Mouse (Mus musculus) limb, embryonic 12.5 days (tissue): Measurements from ENCODE around the gene Mfrp. TPM values are rescaled to one million over a fixed set of nuclear protein-coding genes. Genes with fewer than 3 reads are reported as not detected.

Experiments used
- ATAC-seq: fragments of 200-750 bp; cut with Nextera tagmentation; 2 replicates; pipeline ENCODE4 v1.8.0; 2017; ENCODE audit warnings: low read depth, moderate TSS enrichment; ENCODE audit not compliant: insufficient number of reproducible peaks, insufficient read depth, low FRiP score, low TSS enrichment
- H3K27ac ChIP-seq: fragments of 300-500 bp; sonication (generic); 2 replicates; pipeline ENCODE4 v1.5.1; 2016; ENCODE audit warnings: mild to moderate bottlenecking, moderate library complexity
- H3K27me3 ChIP-seq: fragments of 300-500 bp; sonication (generic); 2 replicates; pipeline ENCODE4 v1.6.1; 2016; ENCODE audit warnings: mild to moderate bottlenecking, moderate library complexity
- H3K36me3 ChIP-seq: fragments of 300-500 bp; sonication (generic); 2 replicates; pipeline ENCODE4 v1.6.1; 2016; ENCODE audit warnings: mild to moderate bottlenecking, moderate library complexity
- H3K4me1 ChIP-seq: fragments of 300-500 bp; sonication (generic); replicated peaks from 2 replicates; pipeline ENCODE4 v1.6.1; 2016
- H3K4me2 ChIP-seq: fragments of 300-500 bp; sonication (generic); 2 replicates; pipeline ENCODE4 v1.6.1; 2016; ENCODE audit warnings: mild to moderate bottlenecking, moderate library complexity
- H3K4me3 ChIP-seq: fragments of 300-500 bp; sonication (generic); replicated peaks from 2 replicates; pipeline ENCODE4 v1.5.1; 2016; ENCODE audit warnings: mild to moderate bottlenecking
- H3K9ac ChIP-seq: fragments of 300-500 bp; sonication (generic); replicated peaks from 2 replicates; pipeline ENCODE4 v1.6.1; 2016; ENCODE audit warnings: mild to moderate bottlenecking, moderate library complexity
- H3K9me3 ChIP-seq: fragments of 300-500 bp; sonication (generic); 2 replicates; pipeline ENCODE4 v1.6.1; 2016; ENCODE audit warnings: mild to moderate bottlenecking, moderate library complexity
- WGBS: fragments of 180-500 bp; shearing (Covaris S2); methylation state at CpG from one replicate; pipeline ENCODE4 v1.1.7; 2016; 5-methylcytosine and 5-hydroxymethylcytosine counted together
- polyA plus RNA-seq: library from polyadenylated mRNA; unstranded; fragments of >200 nt; fragmentation: Nextera tagmentation; extraction: Ambion mirVana; gene quantifications from 2 replicates; pipeline ENCODE4 v1.2.1, GENCODE M21; 2016

The Mfrp gene
- polyA plus RNA-seq, 1 experiment from 2014 or later, result 0.29 TPM

DNA sequence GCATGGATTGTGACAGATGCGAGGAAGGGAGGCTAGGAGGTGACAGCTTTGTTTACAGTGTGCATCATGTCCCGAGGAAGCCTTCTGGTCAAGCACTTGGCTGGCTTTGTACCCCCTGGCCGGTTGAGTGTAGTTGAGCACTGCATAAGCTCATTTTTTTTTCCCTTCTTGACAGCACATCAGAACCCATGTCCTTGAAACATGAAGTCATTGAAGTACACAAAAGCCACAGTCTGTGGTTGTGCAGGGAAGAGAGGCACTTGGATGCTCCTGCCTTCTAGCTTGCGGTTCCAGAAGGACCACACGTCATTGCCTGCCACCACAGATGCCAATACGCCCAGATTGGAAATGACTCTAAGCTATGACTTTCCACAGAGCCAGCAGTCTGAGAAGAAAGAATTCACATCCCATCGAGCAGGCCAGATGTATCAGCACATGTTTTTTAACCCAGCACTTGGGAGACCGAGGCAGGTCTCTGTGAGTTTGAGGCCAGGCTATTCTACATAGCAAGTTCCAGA, 18.5 kb downstream of the Mfrp start:
- WGBS, result 78% methylated on average over 8 of the region's 8 CpGs
- Histone ChIP-seq H3K4me2 (no peak overlapping the region), H3K4me3 (no peak overlapping the region), H3K9ac (no peak overlapping the region), H3K36me3 (no peaks in the 10 kb centered on the region), H3K4me1 (no peaks in the 10 kb centered on the region), H3K27ac (no peak overlapping the region), H3K27me3 (no peaks in the 10 kb centered on the region), H3K9me3 (no peaks in the 10 kb centered on the region)
- ATAC-seq, result no peak

DNA sequence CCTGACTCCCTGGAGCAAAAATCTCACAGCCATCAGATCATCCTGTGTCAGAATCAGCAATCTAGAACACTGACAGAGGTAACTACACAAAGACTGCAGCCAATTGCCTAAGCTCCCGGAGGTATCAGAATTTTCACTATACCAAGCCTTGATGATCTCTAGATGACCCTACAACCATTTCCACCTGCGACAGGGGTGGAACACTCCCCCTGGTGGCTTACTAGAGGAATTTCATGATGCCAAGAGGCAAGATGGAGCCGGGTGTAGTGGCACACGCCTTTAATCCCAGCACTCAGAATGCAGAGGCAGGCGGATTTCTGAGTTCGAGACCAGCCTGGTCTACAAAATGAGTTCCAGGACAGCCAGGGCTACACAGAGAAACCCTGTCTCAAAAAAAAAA, 22.8 kb downstream of the Mfrp start:
- Histone ChIP-seq H3K36me3 (no peaks in the 10 kb centered on the region), H3K27me3 (0 out of 2 replicates have a peak, but pooled peaks cover 6% of the 10 kb centered on the region), H3K9ac (no peak overlapping the region), H3K27ac (no peak overlapping the region), H3K4me3 (no peak overlapping the region), H3K9me3 (no peaks in the 10 kb centered on the region), H3K4me2 (no peak overlapping the region), H3K4me1 (peaks cover 9% of the 10 kb centered on the region)
- no peak for ATAC-seq
- WGBS, result 73% methylated on average over 6 of the region's 6 CpGs

DNA sequence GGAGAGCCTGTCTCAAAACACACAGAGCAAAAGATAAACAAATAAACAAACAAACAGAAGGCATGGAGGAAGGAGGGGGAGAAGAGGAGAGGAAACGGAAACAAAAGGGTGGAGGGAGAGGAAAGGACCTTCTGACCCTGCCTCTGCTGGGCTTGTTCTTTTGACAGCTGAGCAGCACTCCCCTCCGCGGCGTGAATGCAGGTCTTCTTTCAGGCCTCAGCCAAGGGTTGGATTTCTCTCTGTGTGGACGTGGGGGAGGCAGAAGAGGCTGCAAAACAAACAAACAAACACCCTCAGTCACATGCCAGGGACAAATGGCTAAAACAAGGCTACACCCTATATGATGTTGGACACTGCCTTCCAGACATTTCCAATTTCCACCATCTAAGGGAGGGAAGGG, 23.5 kb downstream of the Mfrp start:
- Histone ChIP-seq H3K27me3 (peaks cover 12% of the 10 kb centered on the region; the same call in 1 of the 2 replicates), H3K9ac (no peak overlapping the region), H3K27ac (no peak overlapping the region), H3K9me3 (no peaks in the 10 kb centered on the region), H3K4me3 (no peak overlapping the region), H3K4me1 (peaks cover 16% of the 10 kb centered on the region), H3K4me2 (no peak overlapping the region), H3K36me3 (no peaks in the 10 kb centered on the region)
- WGBS, result 63% methylated on average over 5 of the region's 5 CpGs
- no peak for ATAC-seq

DNA sequence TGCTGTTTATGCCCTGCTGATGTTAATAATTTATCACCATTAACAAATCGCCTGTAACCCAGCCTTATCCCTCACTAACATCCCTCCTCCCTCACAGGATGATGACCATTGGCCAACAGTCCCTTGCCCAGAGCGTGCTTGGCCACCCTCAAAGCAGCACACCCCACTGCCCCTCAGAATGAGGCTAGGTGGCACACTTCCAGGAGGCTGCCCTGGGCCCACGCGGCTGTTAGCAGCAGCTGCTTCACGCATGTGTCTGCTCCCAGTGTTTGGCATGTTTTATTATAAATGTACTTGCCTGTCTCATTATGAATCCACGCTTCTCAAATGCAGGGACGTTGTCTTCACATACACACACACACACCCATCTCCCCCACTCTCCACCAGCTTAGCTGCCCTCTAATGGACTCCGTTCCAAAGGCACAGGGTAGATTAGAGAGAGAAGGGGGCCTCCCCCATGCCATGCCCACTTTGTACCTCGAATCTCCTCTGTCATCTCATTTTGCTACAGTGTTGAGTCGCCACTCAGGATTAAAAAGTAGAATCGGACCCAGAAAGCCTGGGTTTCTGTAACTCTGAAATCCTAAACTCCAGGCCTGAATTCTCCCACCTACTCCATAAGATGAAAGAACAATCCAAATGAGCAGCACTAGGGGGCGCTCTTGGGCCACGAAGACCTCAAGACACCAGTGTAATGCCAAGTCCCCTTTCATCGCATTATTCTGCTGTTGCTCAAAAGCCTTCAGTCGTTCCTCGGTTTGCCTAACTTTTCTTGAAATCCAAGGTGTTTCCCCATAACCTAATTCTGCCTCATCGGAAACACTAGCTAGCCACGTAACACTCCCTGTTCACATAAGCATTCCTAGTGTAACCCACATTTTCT, 24.3 kb downstream of the Mfrp start:
- no peak for ATAC-seq
- Histone ChIP-seq H3K27me3 (peaks cover 16% of the 10 kb centered on the region), H3K4me2 (peak overlapping the region; percentile 39), H3K27ac (peak overlapping the region; percentile 51), H3K9ac (no peak overlapping the region), H3K4me3 (no peak overlapping the region), H3K9me3 (no peaks in the 10 kb centered on the region), H3K4me1 (peaks cover 23% of the 10 kb centered on the region), H3K36me3 (no peaks in the 10 kb centered on the region)
- WGBS, result 32% methylated on average over 18 of the region's 18 CpGs

GRCm38 (mm10) chr9:44126746-44127145, 25.2 kb downstream of the Mfrp start:
- H3K4me1 ChIP-seq, result peaks cover 31% of the 10 kb centered on the region
- H3K27ac ChIP-seq, result 0 out of 2 replicates have a peak overlapping the region, but pooled peaks have one; percentile 51
- H3K9me3 ChIP-seq, result no peaks in the 10 kb centered on the region
- no peak overlapping the region for H3K9ac ChIP-seq
- no peaks in the 10 kb centered on the region for H3K36me3 ChIP-seq
- H3K4me2 ChIP-seq, result peak overlapping the region; percentile 39
- no peak for ATAC-seq
- H3K4me3 ChIP-seq, result no peak overlapping the region
- H3K27me3 ChIP-seq, result peaks cover 26% of the 10 kb centered on the region
- WGBS, result 87% methylated on average over 3 of the region's 3 CpGs

DNA sequence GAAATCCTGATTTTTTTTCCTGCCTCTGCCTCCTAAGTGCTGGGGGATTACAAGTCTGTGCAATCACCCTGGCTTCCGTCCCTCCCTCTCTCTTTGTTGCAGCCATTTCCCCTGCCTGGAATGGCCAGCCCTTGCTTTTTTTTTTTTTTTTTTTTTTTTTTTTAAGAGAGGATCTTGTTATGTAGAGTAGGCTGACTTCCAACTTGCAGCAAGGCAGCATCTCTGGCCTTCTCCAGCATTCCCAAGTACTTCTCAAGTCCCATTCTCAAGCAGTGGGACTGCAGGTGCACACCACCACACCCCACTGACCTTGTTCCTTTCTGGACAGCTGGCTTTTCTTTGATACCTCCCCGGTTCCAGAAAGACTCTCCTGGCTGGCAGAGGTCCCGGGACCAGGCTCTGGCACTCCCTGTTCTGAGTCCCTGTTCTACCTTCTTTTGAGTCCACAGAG, 25.8 kb downstream of the Mfrp start:
- ATAC-seq, result no peak
- H3K9ac ChIP-seq, result no peak overlapping the region
- H3K4me2 ChIP-seq, result no peak overlapping the region
- H3K36me3 ChIP-seq, result no peaks in the 10 kb centered on the region
- no peak overlapping the region for H3K27ac ChIP-seq
- H3K27me3 ChIP-seq, result peaks cover 32% of the 10 kb centered on the region
- no peak overlapping the region for H3K4me3 ChIP-seq
- H3K4me1 ChIP-seq, result peaks cover 31% of the 10 kb centered on the region
- H3K9me3 ChIP-seq, result no peaks in the 10 kb centered on the region
- 66% methylated on average over 3 of the region's 3 CpGs for WGBS

DNA sequence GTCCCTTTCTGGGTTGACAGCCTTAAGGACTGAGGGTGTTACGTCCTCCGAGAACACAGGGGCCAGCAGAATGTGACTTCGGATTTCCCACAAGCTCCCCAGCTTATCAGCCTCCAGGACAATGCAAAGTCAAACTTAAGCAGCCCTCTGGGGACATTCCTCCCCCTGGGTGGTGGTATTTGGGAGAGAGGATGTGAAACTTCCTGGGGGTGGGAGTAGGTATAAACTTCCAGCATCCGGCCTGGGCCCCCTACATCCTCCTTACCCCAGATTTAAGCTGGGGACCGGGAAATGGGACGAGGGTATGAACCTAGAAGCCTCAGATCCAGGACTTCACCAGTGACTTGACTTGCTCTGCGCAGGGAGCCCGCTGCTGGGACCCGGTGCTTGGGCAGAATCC, 28.1 kb downstream of the Mfrp start:
- ATAC-seq, result no peak
- WGBS, result 11% methylated on average over 9 of the region's 9 CpGs
- peak overlapping the region; percentile 47 for H3K9ac ChIP-seq

GRCm38 (mm10) chr9:44130034-44130433, 28.5 kb downstream of the Mfrp start:
- peak overlapping the region; percentile 47 for H3K9ac ChIP-seq
- H3K27me3 ChIP-seq, result peaks cover 59% of the 10 kb centered on the region
- peak overlapping the region; percentile 44 for H3K4me3 ChIP-seq
- no peaks in the 10 kb centered on the region for H3K9me3 ChIP-seq
- H3K4me2 ChIP-seq, result peak overlapping the region; percentile 79
- H3K4me1 ChIP-seq, result peaks cover 51% of the 10 kb centered on the region
- H3K27ac ChIP-seq, result peak overlapping the region; percentile 67; the same call in 1 of the 2 replicates
- H3K36me3 ChIP-seq, result no peaks in the 10 kb centered on the region
- ATAC-seq, result no peak
- under 1% methylated on average over 27 of the region's 27 CpGs for WGBS

More for the DNA sequence above, 28.1 kb downstream of the Mfrp start:
- Histone ChIP-seq H3K4me3 (peak overlapping the region; percentile 44), H3K36me3 (no peaks in the 10 kb centered on the region), H3K27ac (peak overlapping the region; percentile 64; the same call in 1 of the 2 replicates), H3K9me3 (no peaks in the 10 kb centered on the region), H3K4me2 (peak overlapping the region; percentile 79), H3K4me1 (peaks cover 47% of the 10 kb centered on the region), H3K27me3 (peaks cover 55% of the 10 kb centered on the region)

GRCm38 (mm10) chr9:44130581-44131275, 29.2 kb downstream of the Mfrp start:
- no peaks in the 10 kb centered on the region for H3K9me3 ChIP-seq
- H3K4me3 ChIP-seq, result peak overlapping the region; percentile 44
- WGBS, result 24% methylated on average over 19 of the region's 19 CpGs
- peaks cover 66% of the 10 kb centered on the region for H3K27me3 ChIP-seq
- peak overlapping the region; percentile 47 for H3K9ac ChIP-seq
- ATAC-seq, result peak; percentile 27; the same call in 1 of the 2 replicates
- H3K4me1 ChIP-seq, result peaks cover 58% of the 10 kb centered on the region
- H3K4me2 ChIP-seq, result peak overlapping the region; percentile 79
- peak overlapping the region; percentile 67; the same call in 1 of the 2 replicates for H3K27ac ChIP-seq
- no peaks in the 10 kb centered on the region for H3K36me3 ChIP-seq

GRCm38 (mm10) chr9:44131276-44131590, 29.7 kb downstream of the Mfrp start:
- no peaks in the 10 kb centered on the region for H3K36me3 ChIP-seq
- peaks cover 71% of the 10 kb centered on the region for H3K27me3 ChIP-seq
- WGBS, result 45% methylated on average over 7 of the region's 7 CpGs
- peak overlapping the region; percentile 67; the same call in 1 of the 2 replicates for H3K27ac ChIP-seq
- ATAC-seq, result no peak
- no peak overlapping the region for H3K4me2 ChIP-seq
- H3K9ac ChIP-seq, result no peak overlapping the region; the same call in 1 of the 2 replicates
- H3K4me3 ChIP-seq, result no peak overlapping the region
- H3K4me1 ChIP-seq, result peaks cover 61% of the 10 kb centered on the region
- H3K9me3 ChIP-seq, result no peaks in the 10 kb centered on the region

- H3K9me3 ChIP-seq, result no peaks in the 10 kb centered on the region
- no peak overlapping the region for H3K4me3 ChIP-seq
- WGBS, result 69% methylated on average over 5 of the region's 5 CpGs
- ATAC-seq, result no peak
- peaks cover 58% of the 10 kb centered on the region for H3K4me1 ChIP-seq
- no peak overlapping the region for H3K9ac ChIP-seq
- H3K27me3 ChIP-seq, result peaks cover 81% of the 10 kb centered on the region
- no peak overlapping the region for H3K4me2 ChIP-seq
- no peak overlapping the region for H3K27ac ChIP-seq
- H3K36me3 ChIP-seq, result no peaks in the 10 kb centered on the region
These were observed 30.7 kb downstream of the Mfrp start for GRCm38 (mm10) chr9:44132200-44132599.
